Mouse (Mus musculus) mature B cell (primary cell): ENCODE results near the gene Plk2.
"Not testable (repeated sequence)": the region's sequence is repeated elsewhere in the genome, so short reads cannot be mapped to it uniquely, and the experiment has no call there.

Source experiments
- in situ Hi-C: fragments of 300-500 bp; cut with MboI; formaldehyde crosslinking; loops from 2 replicates; pipeline ENCODE4 v1.14.3; 2019

Gene Plk2

GRCm38 (mm10) chr13:110404059-110404458 is 9.2 kb downstream of the Plk2 start:
- in situ Hi-C loops, result no loop called here

GRCm38 (mm10) chr13:110404686-110405085 is 9.8 kb downstream of the Plk2 start:
- in situ Hi-C loops, result not testable (repeated sequence)

- in situ Hi-C loops, result no loop called here
These were observed 11.3 kb downstream of the Plk2 start for GRCm38 (mm10) chr13:110406152-110406551.

GRCm38 (mm10) chr13:110412572-110413209 is 17.8 kb downstream of the Plk2 start:
- in situ Hi-C loops, result no loop called here

GRCm38 (mm10) chr13:110418656-110419055 is 23.8 kb downstream of the Plk2 start:
- in situ Hi-C loops, result no loop called here

GRCm38 (mm10) chr13:110419640-110420039 is 24.8 kb downstream of the Plk2 start:
- in situ Hi-C loops, result no loop called here

GRCm38 (mm10) chr13:110422434-110422833 is 27.6 kb downstream of the Plk2 start:
- in situ Hi-C loops, result no loop called here

- in situ Hi-C loops, result no loop called here
These were observed 30.8 kb downstream of the Plk2 start for GRCm38 (mm10) chr13:110425512-110426222.

- in situ Hi-C loops, result no loop called here
These were observed 36.5 kb downstream of the Plk2 start for GRCm38 (mm10) chr13:110431388-110431787.

- in situ Hi-C loops, result no loop called here
These were observed 37.3 kb downstream of the Plk2 start for GRCm38 (mm10) chr13:110432062-110432566.

GRCm38 (mm10) chr13:110432613-110433012 is 37.8 kb downstream of the Plk2 start:
- in situ Hi-C loops, result no loop called here

- in situ Hi-C loops, result no loop called here
These were observed 41.8 kb downstream of the Plk2 start for GRCm38 (mm10) chr13:110436692-110437091.

- in situ Hi-C loops, result no loop called here
These were observed 43.8 kb downstream of the Plk2 start for GRCm38 (mm10) chr13:110438624-110439023.

GRCm38 (mm10) chr13:110444335-110444734 is 49.5 kb downstream of the Plk2 start:
- in situ Hi-C loops, result no loop called here

GRCm38 (mm10) chr13:110444894-110445293 is 50.0 kb downstream of the Plk2 start:
- in situ Hi-C loops, result no loop called here

GRCm38 (mm10) chr13:110446434-110446833 is 51.6 kb downstream of the Plk2 start:
- in situ Hi-C loops, result no loop called here

GRCm38 (mm10) chr13:110450056-110450455 is 55.2 kb downstream of the Plk2 start:
- in situ Hi-C loops, result no loop called here
